Mouse (Mus musculus) spleen, postnatal 36 days (tissue): ENCODE data around the gene Mmp28.
A peak's percentile ranks its signal among the peaks of the same experiment; 100 is the strongest.

Source experiments
- DNase-seq, 2 experiments: peaks; one replicate each; pipeline ENCODE4 v3.0.0; 2022; ENCODE audit warnings: low spot score in 2 of 2, mixed read lengths in 1 of 2

The Mmp28 gene

GRCm38 (mm10) chr11:83462711-83463244 lies at the start of gene Mmp28:
TSS of gene Mmp28 (minus strand) at chr11:83463071.
- peak in 1 of 2 experiments; percentile 35 for DNase-seq

DNA sequence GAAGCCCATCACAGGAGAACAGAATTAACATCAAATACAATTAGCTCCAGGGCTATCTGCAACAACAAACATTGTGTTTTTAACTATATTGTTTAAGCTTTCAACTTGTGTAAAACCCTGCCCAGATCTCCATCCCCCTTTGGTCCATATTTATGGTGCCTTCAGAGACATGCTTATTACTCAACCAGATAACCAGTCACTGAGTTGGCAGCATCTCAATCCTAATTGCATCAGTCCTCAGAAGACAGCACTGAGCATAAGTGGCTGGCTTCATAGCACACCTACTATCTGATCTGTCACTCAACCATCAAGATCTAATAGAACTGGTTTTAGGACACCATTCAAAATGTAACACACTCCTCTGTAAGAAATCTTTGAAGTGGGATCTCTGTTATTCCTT lies 46.6 kb upstream of the Mmp28 start:
- DNase-seq: no peak

DNA sequence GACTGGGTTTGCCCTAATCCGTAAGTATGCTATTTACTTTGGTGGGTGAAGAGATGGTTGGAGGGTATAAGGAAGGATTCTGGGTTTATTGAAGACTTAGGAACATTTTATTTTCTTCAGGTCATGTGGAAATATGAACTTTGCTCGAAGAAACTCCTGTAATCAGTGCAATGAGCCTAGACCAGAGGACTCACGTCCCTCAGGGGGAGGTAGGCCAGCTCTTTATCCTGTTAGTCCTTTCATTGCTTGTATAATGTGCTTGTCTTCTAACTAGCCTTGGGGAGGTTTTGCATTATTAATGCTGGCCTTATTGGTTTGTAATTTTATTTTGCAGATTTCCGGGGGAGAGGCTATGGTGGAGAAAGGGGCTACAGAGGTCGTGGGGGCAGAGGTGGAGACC lies 41.4 kb upstream of the Mmp28 start:
- DNase-seq: no peak

GRCm38 (mm10) chr11:83495571-83495970 lies 32.7 kb upstream of the Mmp28 start:
- no peak for DNase-seq

DNA sequence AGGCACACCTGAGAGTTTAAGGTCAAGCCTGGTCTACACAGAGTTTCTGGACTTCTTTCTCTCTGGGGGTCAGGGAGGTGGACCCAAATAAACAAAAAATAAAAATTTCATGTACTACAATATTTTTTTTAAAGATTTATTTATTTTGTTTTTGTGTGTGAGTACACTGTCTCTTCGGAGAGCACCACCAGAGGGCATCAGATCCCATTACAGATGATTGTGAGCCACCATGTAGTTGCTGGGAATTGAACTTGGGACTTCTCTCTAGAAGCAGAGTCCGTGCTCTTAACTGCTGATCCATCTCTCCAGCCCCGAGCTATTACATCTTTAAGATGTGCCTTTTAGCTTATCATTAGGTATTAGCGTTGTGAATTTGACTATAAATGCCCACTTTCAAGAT lies 28.6 kb upstream of the Mmp28 start:
- DNase-seq: no peak

- no peak for DNase-seq
Observed at GRCm38 (mm10) chr11:83473235-83474016, 10.6 kb upstream of the Mmp28 start.

- peak; percentile 98 for DNase-seq
Observed at GRCm38 (mm10) chr11:83472324-83473234, 9.7 kb upstream of the Mmp28 start, which contains the start of gene Taf15. TSS of gene Taf15 (plus strand) at chr11:83473086.

- DNase-seq: no peak
Observed at GRCm38 (mm10) chr11:83471766-83472165, 8.9 kb upstream of the Mmp28 start.

DNA sequence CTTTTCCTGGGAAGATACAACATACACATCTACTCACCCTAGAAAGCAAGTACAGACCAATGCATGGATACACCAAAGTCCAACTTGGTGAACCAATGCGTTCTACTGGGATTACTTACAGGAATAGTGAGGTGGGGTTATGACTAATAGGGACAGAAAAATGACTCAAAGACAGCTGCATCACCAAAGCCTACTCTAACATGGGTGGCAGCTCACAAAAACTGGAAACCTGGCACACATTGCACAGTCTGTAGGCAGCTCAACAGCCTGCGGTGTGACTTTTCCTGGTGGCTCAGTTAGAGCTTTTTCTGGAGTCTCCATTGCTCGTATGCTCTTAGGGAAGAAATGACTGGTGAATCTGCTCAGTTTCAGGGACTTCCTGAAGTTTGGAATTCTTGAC lies 5.9 kb upstream of the Mmp28 start:
- no peak for DNase-seq

DNA sequence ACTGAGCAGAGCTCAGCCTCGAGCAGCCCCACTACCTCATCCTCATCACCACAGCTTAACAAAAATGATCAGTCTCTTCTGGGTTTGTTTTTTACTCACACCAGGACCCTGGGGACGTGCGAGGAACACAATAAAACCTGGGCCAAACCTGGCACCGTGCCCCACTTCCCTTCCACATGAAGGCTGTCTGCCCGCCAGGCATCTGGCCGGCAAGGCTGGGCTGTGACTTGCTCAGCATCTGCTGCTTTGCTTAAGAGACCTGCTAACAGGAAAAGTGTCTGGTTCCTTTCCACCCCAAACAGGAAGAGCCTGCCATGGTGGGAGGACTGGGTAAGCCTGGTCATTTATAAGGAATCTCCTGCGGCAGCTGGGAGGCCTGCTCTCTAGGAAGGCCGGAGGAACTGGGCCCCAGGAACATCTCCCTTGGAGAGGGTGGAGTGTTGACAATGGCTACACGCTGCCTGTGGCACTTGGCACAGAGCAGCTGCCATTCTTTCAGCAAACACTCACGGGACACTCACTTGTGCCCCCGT lies 4.3 kb upstream of the Mmp28 start:
- DNase-seq: no peak

- no peak for DNase-seq
Observed at GRCm38 (mm10) chr11:83465976-83466375, 3.1 kb upstream of the Mmp28 start.

DNA sequence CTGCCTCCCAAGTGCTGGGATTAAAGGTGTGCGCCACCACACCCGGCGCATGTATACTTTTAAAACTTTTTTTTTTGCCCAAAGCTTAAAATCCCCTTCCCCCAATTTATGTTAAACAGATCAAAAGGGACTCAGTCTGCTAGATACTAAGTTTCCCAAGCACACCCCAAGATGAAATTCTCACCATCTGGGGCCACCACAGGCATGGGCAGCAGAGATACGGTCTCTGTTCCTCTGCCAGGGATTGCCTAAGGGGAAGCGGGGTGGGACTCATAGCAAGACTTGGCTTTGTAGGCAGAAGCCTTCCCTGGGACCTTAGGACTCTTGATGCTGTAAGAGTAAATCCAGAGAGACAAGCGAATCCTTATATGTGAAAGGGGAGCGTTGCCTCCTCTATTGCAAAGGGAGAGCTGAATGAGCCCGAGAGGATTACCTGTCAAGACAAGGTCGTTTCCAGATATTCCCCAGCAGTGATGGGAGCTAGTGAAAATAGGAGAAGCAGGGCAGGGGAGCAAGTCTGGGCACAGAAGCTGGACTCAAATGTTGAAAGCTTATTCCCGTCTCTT lies 1.3 kb downstream of the Mmp28 start:
- DNase-seq: no peak

DNA sequence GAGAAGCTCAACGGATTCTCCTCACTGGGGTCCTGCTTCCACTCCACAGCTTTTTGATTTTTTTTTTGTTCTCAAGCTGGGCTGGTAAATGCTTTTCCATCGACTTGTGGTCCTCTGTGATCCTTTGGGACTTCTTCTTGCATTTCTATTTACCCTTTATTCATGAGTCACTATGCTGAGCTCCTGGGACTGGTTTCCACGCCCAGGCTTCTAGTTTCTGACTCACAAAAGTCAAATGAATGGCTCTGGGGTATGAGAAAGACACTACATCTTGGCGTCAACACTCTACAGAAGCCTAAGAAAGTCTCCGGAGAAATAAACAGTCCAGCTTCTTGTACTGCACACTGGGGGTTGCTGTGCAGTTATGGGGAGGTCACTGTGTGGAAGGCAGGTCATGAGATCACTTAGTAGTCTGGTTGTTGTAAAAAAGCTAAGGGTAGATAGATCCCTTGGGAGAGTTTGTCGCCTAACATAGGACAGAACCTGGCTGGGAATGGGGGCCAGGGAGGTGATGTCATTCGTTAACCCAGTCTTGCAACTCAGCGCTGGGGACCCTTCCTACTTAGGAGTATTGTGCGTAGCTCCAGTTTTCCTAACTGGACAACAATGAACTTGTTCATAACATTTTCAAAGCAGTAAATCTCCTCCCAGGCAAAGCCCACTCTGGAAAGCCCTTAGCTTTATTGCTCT lies 4.8 kb downstream of the Mmp28 start:
- no peak for DNase-seq

DNA sequence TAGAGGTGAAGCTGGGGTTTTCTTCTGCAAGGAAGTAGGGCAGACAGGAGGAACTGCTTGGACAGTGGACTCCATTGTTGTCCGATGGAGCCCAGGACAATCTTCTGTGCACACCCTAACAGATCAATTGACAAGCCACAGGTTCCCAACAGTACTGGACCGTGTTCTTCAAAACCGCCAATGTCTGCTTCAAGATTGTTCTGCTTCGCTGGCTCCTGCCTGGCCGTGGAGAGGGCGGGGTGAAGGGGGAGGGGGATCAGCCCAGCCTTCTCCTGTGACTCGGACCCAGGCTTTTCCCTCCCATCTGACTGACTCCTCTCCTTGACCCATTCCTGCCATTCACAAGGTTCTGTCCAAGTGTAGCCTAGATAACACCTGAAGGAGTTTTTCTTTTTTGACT lies 5.6 kb downstream of the Mmp28 start:
- no peak for DNase-seq

DNA sequence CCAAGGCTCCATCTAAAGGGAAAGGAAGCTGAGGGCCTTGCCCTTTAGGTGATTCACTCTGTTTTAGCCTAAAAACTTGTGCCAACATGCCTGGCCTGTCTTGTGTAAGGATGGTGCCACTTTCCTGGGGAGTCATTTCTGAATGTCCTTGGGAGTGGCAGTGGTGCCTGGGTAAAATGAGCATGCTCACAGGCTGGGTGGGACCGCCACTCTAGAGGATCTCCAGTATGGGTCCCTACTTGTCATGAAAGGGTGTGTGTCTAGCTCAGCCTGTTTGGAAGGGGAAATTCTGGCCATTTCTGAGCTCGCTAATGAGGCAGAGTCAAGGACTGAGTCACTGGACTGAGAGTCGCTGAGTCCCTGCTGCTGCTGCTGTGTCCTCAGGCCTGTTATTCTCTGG lies 7.3 kb downstream of the Mmp28 start:
- DNase-seq: no peak

- no peak for DNase-seq
Observed at GRCm38 (mm10) chr11:83454548-83454947, 8.3 kb downstream of the Mmp28 start.

GRCm38 (mm10) chr11:83451281-83451680 lies 11.6 kb downstream of the Mmp28 start:
- DNase-seq: no peak

- DNase-seq: no peak
Observed at GRCm38 (mm10) chr11:83450550-83450949, 12.3 kb downstream of the Mmp28 start.

DNA sequence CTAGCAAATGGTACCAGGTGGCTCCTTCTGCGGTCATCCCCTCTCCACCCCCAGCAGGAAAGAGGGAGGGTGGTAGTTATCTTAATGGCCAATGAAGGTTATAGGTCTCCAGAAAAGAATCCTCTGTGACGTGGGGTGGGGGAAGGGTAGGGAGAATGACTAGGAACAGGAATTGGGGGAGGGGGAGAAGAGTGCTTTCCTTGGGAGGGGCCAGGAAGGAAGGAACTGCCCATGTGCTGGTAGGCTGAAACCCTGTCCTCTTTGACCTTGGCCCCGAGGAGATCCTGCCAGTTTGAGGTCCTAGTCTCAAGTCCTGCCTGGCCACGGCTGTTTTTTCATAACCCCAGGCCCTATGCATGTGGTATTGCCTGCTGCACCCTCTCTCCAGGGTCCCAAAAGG lies 13.6 kb downstream of the Mmp28 start:
- DNase-seq: no peak

- no peak for DNase-seq
Observed at GRCm38 (mm10) chr11:83448927-83449236, 14.0 kb downstream of the Mmp28 start.
